In the genomic region with DNA sequence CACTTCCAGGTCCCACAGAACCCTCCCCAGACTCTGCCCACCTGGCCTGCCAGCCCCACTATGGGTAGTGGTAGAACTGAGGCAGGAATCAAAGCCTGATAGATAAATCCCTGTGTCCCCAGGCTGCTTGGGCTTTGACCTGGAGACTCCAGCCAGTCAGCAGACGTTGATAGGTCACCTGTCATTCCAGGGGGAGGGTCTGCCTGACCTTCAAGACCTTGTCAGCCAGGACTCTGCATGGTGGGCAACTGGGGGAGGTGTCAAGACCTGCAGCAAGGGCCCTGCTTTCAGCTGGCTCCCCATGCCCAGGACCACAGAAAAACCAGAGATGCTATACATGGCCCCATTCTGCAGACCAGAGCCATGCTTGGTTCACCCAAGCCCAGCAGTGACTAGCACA, we compare ENCODE assay signal across 9 mouse cellular contexts. TPM values are rescaled to one million over a fixed set of nuclear protein-coding genes. Genes with fewer than 3 reads are reported as not detected.
DNase-seq lines count a peak whose midpoint lies in the region; ATAC-seq and TF ChIP-seq lines count a peak whose summit lies in the region.
"Had no signal": no experiment of that assay in that cellular context is flagged by ENCODE, and none has a peak within 500 bp of the region (broad histone marks: within the 10 kb centered on the region; RNA-seq: fewer than 3 reads in every experiment).

No protein-coding gene starts in this region.

- peaks cover 54% of the 10 kb centered on the region for H3K4me1 ChIP-seq in kidney, embryonic 15.5 days
- peaks cover 47% of the 10 kb centered on the region for H3K4me1 ChIP-seq in bone marrow macrophage, adult 2 months (ENCODE audit: control insufficient read depth, insufficient read depth, low read length)
- peaks cover 7% of the 10 kb centered on the region for H3K4me1 ChIP-seq in cortical plate, adult 2 months (ENCODE audit: control insufficient read depth, insufficient read depth, low read length)
- peaks cover 12% of the 10 kb centered on the region; the same call in 1 of the 2 replicates for H3K4me1 ChIP-seq in intestine, postnatal 0 days (replicated peaks; ENCODE audit: control insufficient read depth, insufficient read depth, low read length)
- H3K4me1 ChIP-seq: forebrain, embryonic 12.5 days had no signal

- H3K4me3 ChIP-seq in kidney, embryonic 15.5 days (replicated peaks): no peak overlapping the region
- H3K4me3 ChIP-seq in bone marrow macrophage, adult 2 months (ENCODE audit: insufficient read depth, low read length): 0 out of 2 replicates have a peak overlapping the region, but pooled peaks have one; percentile 5
- H3K4me3 ChIP-seq in cortical plate, adult 2 months (ENCODE audit: insufficient read depth, low read length): no peak overlapping the region
- H3K4me3 ChIP-seq in intestine, postnatal 0 days (ENCODE audit: low read depth, low read length): no peak overlapping the region
- H3K4me3 ChIP-seq: forebrain, embryonic 12.5 days had no signal

- TF ChIP-seq CTCF in bone marrow macrophage, adult 2 months (IDR thresholded peaks at IDR 0.05; ENCODE audit: low read depth, low read length): no peak
- TF ChIP-seq CTCF in cortical plate, adult 2 months (IDR thresholded peaks at IDR 0.05; ENCODE audit: extremely low read depth, insufficient read depth, low read length): no peak
- TF ChIP-seq CTCF in intestine, postnatal 0 days (IDR thresholded peaks at IDR 0.05; ENCODE audit: low read depth): no peak

- no peak for TF ChIP-seq POLR2A in bone marrow macrophage, adult 2 months (IDR thresholded peaks at IDR 0.05; ENCODE audit: borderline replicate concordance, low read depth, low read length)
- TF ChIP-seq POLR2A in cortical plate, adult 2 months (IDR thresholded peaks at IDR 0.05; ENCODE audit: extremely low read depth, insufficient read depth, low read length): no peak

- WGBS in kidney, embryonic 15.5 days: 53% methylated on average over 1 of the region's 1 CpGs
- WGBS in intestine, postnatal 0 days: 71% methylated on average over 1 of the region's 1 CpGs

- DNase-seq in kidney, postnatal 25 days: no peak
- no peak for DNase-seq in frontal cortex, adult 2 months (ENCODE audit: extremely low spot score in 1 of 2, low spot score in 1 of 2)
- no peak for DNase-seq in right cerebral cortex, postnatal 4 days
- DNase-seq: cerebellum, adult 18-20 months had no signal

- peaks cover 7% of the 10 kb centered on the region for H3K27me3 ChIP-seq in kidney, embryonic 15.5 days
- H3K27me3 ChIP-seq in intestine, postnatal 0 days (replicated peaks; ENCODE audit: control insufficient read depth, insufficient read depth, low read length): no peaks in the 10 kb centered on the region

- no peak overlapping the region for H3K4me2 ChIP-seq in kidney, embryonic 15.5 days
- no peak overlapping the region for H3K4me2 ChIP-seq in intestine, postnatal 0 days (replicated peaks; ENCODE audit: low read depth)
- H3K4me2 ChIP-seq: forebrain, embryonic 12.5 days had no signal

- H3K9ac ChIP-seq in kidney, embryonic 15.5 days: no peak overlapping the region
- peak overlapping the region; percentile 2; the same call in 1 of the 2 replicates for H3K9ac ChIP-seq in intestine, postnatal 0 days (ENCODE audit: low read depth, low read length)
- H3K9ac ChIP-seq: forebrain, embryonic 12.5 days had no signal

- no peaks in the 10 kb centered on the region for H3K36me3 ChIP-seq in kidney, embryonic 15.5 days
- no peaks in the 10 kb centered on the region for H3K36me3 ChIP-seq in intestine, postnatal 0 days (ENCODE audit: control insufficient read depth, insufficient read depth)
- H3K36me3 ChIP-seq: forebrain, embryonic 12.5 days had no signal

- H3K27ac ChIP-seq in kidney, embryonic 15.5 days: peak overlapping the region; percentile 72
- H3K27ac ChIP-seq in bone marrow macrophage, adult 2 months (ENCODE audit: insufficient read depth, low read depth, low read length): peak overlapping the region; percentile 87
- H3K27ac ChIP-seq in cortical plate, adult 2 months (ENCODE audit: insufficient read depth, low read length): peak overlapping the region; percentile 19; the same call in 1 of the 2 replicates
- H3K27ac ChIP-seq in intestine, postnatal 0 days (ENCODE audit: low read depth, low read length): no peak overlapping the region
- H3K27ac ChIP-seq: forebrain, embryonic 12.5 days had no signal

- ATAC-seq in kidney, embryonic 15.5 days (replicated peaks; ENCODE audit: low FRiP score): no peak
- no peak for ATAC-seq in intestine, postnatal 0 days

- H3K9me3 ChIP-seq in kidney, embryonic 15.5 days (replicated peaks): no peaks in the 10 kb centered on the region
- no peaks in the 10 kb centered on the region for H3K9me3 ChIP-seq in intestine, postnatal 0 days (ENCODE audit: control insufficient read depth)
- H3K9me3 ChIP-seq: forebrain, embryonic 12.5 days had no signal

RNA-seq across cellular contexts. Expression of a gene that starts 7.0 kb away (rescaled TPM):
- polyA plus RNA-seq in kidney, embryonic 15.5 days (2015; fragmentation: Nextera tagmentation; extraction: Ambion mirVana): 16.1 and 16.4 TPM in 2 replicates
- 0.98 and 1.1 TPM in 2 replicates for polyA plus RNA-seq in bone marrow macrophage, adult 2 months (2012; ENCODE audit: insufficient read depth, insufficient read length, missing spikeins)
- polyA plus RNA-seq in cortical plate, adult 2 months (2012; rRNA removed): 6.5 and 6.9 TPM in 2 replicates
- 24.5 and 25.5 TPM in 2 replicates for polyA plus RNA-seq in intestine, postnatal 0 days (2015; fragmentation: Nextera tagmentation; extraction: Ambion mirVana)
- 5.1 and 6.2 TPM in 2 replicates for polyA plus RNA-seq in frontal cortex, adult 2 months (2012; rRNA removed)
